In genomic region chr7:30973501-30974289, GRCm38 (mm10) we compare ENCODE assay signal across 8 mouse cellular contexts. TPM values are rescaled to one million over a fixed set of nuclear protein-coding genes. Genes with fewer than 3 reads are reported as not detected.
A peak's percentile ranks its signal among the peaks of the same experiment; 100 is the strongest.
DNase-seq lines count a peak whose midpoint lies in the region; ATAC-seq and TF ChIP-seq lines count a peak whose summit lies in the region.

TSS of gene Fam187b (plus strand) at chr7:30973790.

- H3K27me3 ChIP-seq in embryonic facial prominence, embryonic 14.5 days (replicated peaks; ENCODE audit: control insufficient read depth, insufficient read depth, low read length) = peaks cover 30% of the 10 kb centered on the region
- peaks cover 24% of the 10 kb centered on the region for H3K27me3 ChIP-seq in liver, embryonic 12.5 days (replicated peaks)
- no peaks in the 10 kb centered on the region for H3K27me3 ChIP-seq in stomach, embryonic 14.5 days (ENCODE audit: control insufficient read depth, insufficient read depth, low read length)

- H3K4me1 ChIP-seq in bone marrow, adult 2 months (ENCODE audit: control insufficient read depth, insufficient read depth, low read length) = no peaks in the 10 kb centered on the region
- 0 out of 2 replicates have a peak, but pooled peaks cover 7% of the 10 kb centered on the region for H3K4me1 ChIP-seq in embryonic facial prominence, embryonic 14.5 days (ENCODE audit: control insufficient read depth, insufficient read depth, low read length)
- H3K4me1 ChIP-seq in liver, embryonic 12.5 days = peaks cover 12% of the 10 kb centered on the region
- no peaks in the 10 kb centered on the region for H3K4me1 ChIP-seq in stomach, embryonic 14.5 days (ENCODE audit: control insufficient read depth, insufficient read depth, low read length)

- WGBS in bone marrow, adult 2 months = 1% methylated on average over 37 of the region's 37 CpGs
- under 1% methylated on average over 27 of the region's 37 CpGs for WGBS in embryonic facial prominence, embryonic 14.5 days
- 2% methylated on average over 37 of the region's 37 CpGs for WGBS in liver, embryonic 12.5 days (ENCODE audit: insufficient replicate concordance)
- under 1% methylated on average over 37 of the region's 37 CpGs for WGBS in stomach, embryonic 14.5 days

- H3K36me3 ChIP-seq in embryonic facial prominence, embryonic 14.5 days (ENCODE audit: control insufficient read depth, insufficient read depth, low read length) = no peaks in the 10 kb centered on the region
- no peaks in the 10 kb centered on the region for H3K36me3 ChIP-seq in liver, embryonic 12.5 days
- 0 out of 2 replicates have a peak, but pooled peaks cover 7% of the 10 kb centered on the region for H3K36me3 ChIP-seq in stomach, embryonic 14.5 days (ENCODE audit: control insufficient read depth, insufficient read depth, low read length)

- peak within 1 kb of the TSS; percentile 56 for H3K4me2 ChIP-seq in embryonic facial prominence, embryonic 14.5 days (ENCODE audit: low read depth, low read length)
- peak within 1 kb of the TSS; percentile 65 for H3K4me2 ChIP-seq in liver, embryonic 12.5 days
- peak within 1 kb of the TSS; percentile 53 for H3K4me2 ChIP-seq in stomach, embryonic 14.5 days (replicated peaks; ENCODE audit: low read depth, low read length)

- H3K9me3 ChIP-seq in embryonic facial prominence, embryonic 14.5 days (ENCODE audit: control insufficient read depth, low read length) = no peaks in the 10 kb centered on the region
- H3K9me3 ChIP-seq in liver, embryonic 12.5 days (replicated peaks) = no peaks in the 10 kb centered on the region
- no peaks in the 10 kb centered on the region for H3K9me3 ChIP-seq in stomach, embryonic 14.5 days (ENCODE audit: control insufficient read depth, low read depth, low read length)

- peak within 1 kb of the TSS; percentile 58 for H3K9ac ChIP-seq in embryonic facial prominence, embryonic 14.5 days (ENCODE audit: low read depth, low read length)
- peak within 1 kb of the TSS; percentile 52 for H3K9ac ChIP-seq in liver, embryonic 12.5 days
- H3K9ac ChIP-seq in stomach, embryonic 14.5 days (replicated peaks; ENCODE audit: low read depth, low read length) = peak within 1 kb of the TSS; percentile 49

- ATAC-seq in embryonic facial prominence, embryonic 14.5 days (ENCODE audit: low read depth) = peak; percentile 95
- ATAC-seq in liver, embryonic 12.5 days = peak; percentile 76
- ATAC-seq in stomach, embryonic 14.5 days (ENCODE audit: insufficient number of reproducible peaks, insufficient read depth, low FRiP score, low read depth) = peak; percentile 95

- H3K27ac ChIP-seq in bone marrow, adult 2 months (ENCODE audit: control insufficient read depth, insufficient read depth, low read depth, low read length, poor library complexity) = peak within 1 kb of the TSS; percentile 45; the same call in 1 of the 2 replicates
- peak within 1 kb of the TSS; percentile 25; the same call in 1 of the 2 replicates for H3K27ac ChIP-seq in embryonic facial prominence, embryonic 14.5 days (replicated peaks; ENCODE audit: low read depth, low read length)
- H3K27ac ChIP-seq in liver, embryonic 12.5 days = peak within 1 kb of the TSS; percentile 60; the same call in 1 of the 2 replicates
- H3K27ac ChIP-seq in stomach, embryonic 14.5 days (ENCODE audit: low read length) = peak within 1 kb of the TSS; percentile 89

- TF ChIP-seq CTCF in bone marrow, adult 2 months (IDR thresholded peaks at IDR 0.05; ENCODE audit: control insufficient read depth, insufficient read depth, low read length) = peak; percentile 95

- DNase-seq in B cell, adult 2 months = peak; percentile 93
- DNase-seq in embryonic facial prominence, embryonic 14.5 days (ENCODE audit: low spot score) = peak; percentile 91
- DNase-seq in heart, adult 8-10 months (ENCODE audit: low spot score) = peak; percentile 86
- DNase-seq in kidney, adult 8-10 months = peak; percentile 91
- peak; percentile 95 for DNase-seq in naive thymus-derived CD4-positive, alpha-beta T cell, adult 2 months (ENCODE audit: low read depth)

- H3K4me3 ChIP-seq in bone marrow, adult 2 months (replicated peaks; ENCODE audit: control insufficient read depth, low read depth, low read length) = peak within 1 kb of the TSS; percentile 83
- peak within 1 kb of the TSS; percentile 44 for H3K4me3 ChIP-seq in embryonic facial prominence, embryonic 14.5 days (ENCODE audit: low read depth, low read length)
- H3K4me3 ChIP-seq in liver, embryonic 12.5 days = peak within 1 kb of the TSS; percentile 52
- peak within 1 kb of the TSS; percentile 50 for H3K4me3 ChIP-seq in stomach, embryonic 14.5 days (ENCODE audit: low read depth, low read length)

- peak; percentile 37; the same call in 1 of the 2 replicates for TF ChIP-seq POLR2A in bone marrow, adult 2 months (IDR thresholded peaks at IDR 0.05; ENCODE audit: borderline replicate concordance, control insufficient read depth, low read depth, low read length)

RNA-seq across cellular contexts. Expression of gene Fam187b, which starts in this region (rescaled TPM):
- polyA plus RNA-seq in bone marrow, adult 2 months (2011; ENCODE audit: insufficient read depth, insufficient read length, low replicate concordance, missing spikeins) = 0.75 TPM in 1 of 2 replicates, not detected in the other
- polyA plus RNA-seq in embryonic facial prominence, embryonic 14.5 days (2014; fragmentation: Nextera tagmentation; extraction: Ambion mirVana) = 1.6 and 2.3 TPM in 2 replicates
- total RNA-seq in heart, adult 8-10 months (2022) = under 1 TPM in 2 of 4 experiments, not detected in 2; 0.25 TPM
- 1.9 and 2.8 TPM in 2 replicates for polyA plus RNA-seq in liver, embryonic 12.5 days (2016; fragmentation: Nextera tagmentation; extraction: Ambion mirVana)
- 6.4 and 7.1 TPM in 2 replicates for polyA plus RNA-seq in stomach, embryonic 14.5 days (2014; fragmentation: Nextera tagmentation; extraction: Ambion mirVana)

Comparison
In these comparisons a context has a peak if more than half of its experiments do, and no peak if none do; other contexts are left out.
1. Peak in every context shown above with its lines: DNase-seq, ATAC-seq, H3K4me3 ChIP-seq and H3K27ac ChIP-seq.
2. Peak in DNase-seq in heart, adult 8-10 months; RNA of the gene not detected or under 1 TPM.
3. H3K27ac ChIP-seq: peak in every context shown above with its lines; median percentile 89 in stomach, embryonic 14.5 days; 60 in liver, embryonic 12.5 days; 45 in bone marrow, adult 2 months; 25 in embryonic facial prominence, embryonic 14.5 days.